Mouse (Mus musculus) left cerebral cortex, postnatal 10 days (tissue): ENCODE results near the gene Gm9747. TPM values are rescaled to one million over a fixed set of nuclear protein-coding genes. Genes with fewer than 3 reads are reported as not detected.

ENCODE experiments used
- DNase-seq, 2 experiments: peaks; one replicate each; pipeline ENCODE4 v3.0.0; 2021 to 2022; ENCODE audit warnings: low spot score in 2 of 2, mixed read lengths in 1 of 2; ENCODE audit errors: extremely low spot score in 1 of 2
- intact Hi-C: fragments of 180-260 bp; cut with DNase I; formaldehyde crosslinking; loops from one replicate; pipeline ENCODE4 v1.15.1; 2025
- total RNA-seq, 2 experiments: library from RNA; stranded (reverse); gene quantifications; 2 replicates each; pipeline ENCODE4 v1.2.3; 2021

Gene Gm9747
- total RNA-seq, 2 experiments from 2014 or later = not detected

DNA sequence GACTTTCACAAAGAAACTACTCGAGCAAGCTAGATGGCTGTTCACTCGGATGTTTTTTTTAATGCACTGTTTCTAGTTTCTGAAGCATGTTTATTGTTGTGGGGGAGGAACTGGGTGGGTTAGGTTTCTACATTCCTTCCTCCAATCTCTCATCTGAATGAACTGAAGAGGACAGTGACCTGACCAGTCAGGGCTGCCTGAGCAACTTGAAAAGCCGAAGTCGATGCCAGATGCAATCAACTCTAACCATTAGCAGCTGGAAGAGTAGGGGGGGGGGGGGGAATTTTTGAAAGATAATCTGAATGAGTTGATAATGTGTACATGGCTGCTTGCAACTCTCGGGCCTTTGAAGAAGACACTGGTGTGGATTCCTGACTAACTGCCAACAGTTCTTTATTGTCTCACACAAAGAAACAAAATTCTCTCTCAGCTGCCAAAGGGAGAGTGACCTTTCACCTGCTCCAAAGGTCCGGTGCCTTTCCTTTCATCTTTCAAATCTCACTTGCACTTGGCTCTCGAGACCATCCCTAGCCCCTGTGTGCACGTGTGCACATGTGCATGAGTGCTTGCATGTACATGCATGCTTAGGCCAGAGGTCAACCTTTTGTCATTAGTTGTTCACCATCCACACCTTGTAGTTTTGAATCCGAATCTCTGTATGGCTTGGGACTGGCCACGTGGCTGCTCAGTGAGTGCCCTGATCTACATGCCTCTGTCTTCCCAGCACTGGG is 14.5 kb downstream of the Gm9747 start:
- peak in 1 of 2 experiments; percentile 22 for DNase-seq
- intact Hi-C loops = no loop called here

- intact Hi-C loops = no loop called here
- DNase-seq = no peak
Measured at GRCm38 (mm10) chr1:82253789-82254445, 21.0 kb downstream of the Gm9747 start.

- intact Hi-C loops = no loop called here
- DNase-seq = no peak
Measured at GRCm38 (mm10) chr1:82257457-82257856, 24.5 kb downstream of the Gm9747 start.

- intact Hi-C loops = no loop called here
- DNase-seq = no peak
Measured at GRCm38 (mm10) chr1:82258331-82258730, 25.4 kb downstream of the Gm9747 start.

GRCm38 (mm10) chr1:82260055-82260454 is 27.1 kb downstream of the Gm9747 start:
- intact Hi-C loops = no loop called here
- DNase-seq = no peak

DNA sequence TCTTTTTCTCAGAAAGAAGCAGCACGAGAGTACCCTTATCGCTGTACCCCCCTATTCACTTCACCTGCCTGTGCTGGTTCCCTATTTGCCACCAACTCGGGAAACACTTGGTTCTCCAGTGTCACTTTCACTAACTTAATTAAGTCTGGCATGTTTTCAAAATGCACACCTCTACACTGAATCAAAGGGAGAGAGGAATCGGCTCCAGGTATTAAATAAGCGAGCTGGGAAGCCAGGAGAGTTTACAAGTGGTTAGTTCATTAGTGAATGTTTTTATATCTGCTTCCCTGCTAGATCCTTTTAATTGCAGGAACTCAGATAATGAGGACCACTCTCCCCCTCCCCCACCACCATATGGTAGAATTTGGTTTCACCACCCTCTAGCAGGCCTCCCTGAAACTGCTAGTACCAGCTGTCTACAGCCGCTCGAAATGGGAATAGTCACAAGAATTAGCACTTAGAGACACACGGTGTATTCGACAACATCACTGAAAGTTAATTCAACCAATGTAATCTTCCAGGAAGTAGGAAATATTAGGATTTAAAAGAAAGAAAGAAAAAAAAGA is 28.2 kb downstream of the Gm9747 start:
- DNase-seq = no peak
- intact Hi-C loops = no loop called here

DNA sequence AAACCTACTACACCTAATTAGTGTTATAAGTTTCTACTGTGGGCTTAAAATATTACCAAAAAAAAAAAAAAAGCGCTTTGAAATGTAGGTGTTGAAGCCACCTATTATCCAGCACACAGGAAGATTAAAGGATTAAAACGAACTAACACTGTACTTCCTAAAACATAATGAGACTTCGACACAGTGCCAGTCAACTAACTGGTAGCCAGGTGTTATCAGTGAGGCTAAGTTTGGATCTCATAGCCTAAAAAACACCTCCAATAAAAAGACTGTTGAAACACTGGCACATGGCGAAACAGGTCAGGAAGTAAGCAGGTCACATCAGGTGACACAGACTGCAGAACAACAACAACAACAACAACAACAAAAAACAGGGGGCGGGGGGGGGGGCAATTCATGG is 28.7 kb downstream of the Gm9747 start:
- intact Hi-C loops = no loop called here
- DNase-seq = no peak

DNA sequence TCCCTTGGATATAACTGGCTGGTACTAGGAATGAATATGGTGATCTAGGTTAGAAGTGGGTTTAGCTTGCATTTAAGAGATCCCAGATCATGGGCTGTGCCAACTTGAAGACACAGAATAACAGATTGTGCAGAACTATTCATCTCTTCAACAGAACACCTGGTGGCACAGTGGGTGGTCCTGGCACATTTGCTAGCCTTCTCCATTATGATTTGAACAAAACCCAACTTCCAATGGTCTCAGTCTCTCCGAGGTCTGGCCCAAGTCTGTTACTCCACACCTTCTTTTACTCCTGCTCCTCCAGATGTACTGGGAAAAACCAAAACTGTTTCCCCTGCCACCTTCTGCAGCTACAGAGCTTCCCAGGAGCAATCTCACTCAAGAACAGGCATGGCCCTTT is 29.4 kb downstream of the Gm9747 start:
- DNase-seq = no peak

GRCm38 (mm10) chr1:82267547-82267946 is 34.6 kb downstream of the Gm9747 start:
- DNase-seq = no peak
- intact Hi-C loops = no loop called here

More for the DNA sequence above, 29.4 kb downstream of the Gm9747 start:
- intact Hi-C loops = no loop called here

DNA sequence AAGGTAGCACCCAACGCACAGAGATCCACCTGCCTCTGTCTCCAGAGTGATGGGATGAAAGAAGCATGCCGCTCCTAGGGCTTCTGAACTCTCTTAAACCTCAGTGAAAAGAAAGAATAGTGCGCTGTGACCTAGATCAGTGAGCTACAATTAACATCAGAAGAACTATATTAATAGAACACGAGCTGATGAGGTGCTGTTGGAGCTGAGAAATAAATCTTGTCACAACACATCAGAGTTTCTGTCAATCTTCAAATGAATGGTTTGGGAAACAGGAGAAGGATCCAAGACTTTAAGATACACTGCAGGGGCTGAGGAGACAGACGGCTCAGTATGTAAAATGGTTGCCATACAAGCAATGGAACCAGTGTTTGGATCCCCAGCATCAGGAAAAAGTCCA is 39.3 kb downstream of the Gm9747 start:
- no peak for DNase-seq
- intact Hi-C loops = no loop called here

- intact Hi-C loops = no loop called here
Measured at GRCm38 (mm10) chr1:82273529-82273928, 40.6 kb downstream of the Gm9747 start.

DNA sequence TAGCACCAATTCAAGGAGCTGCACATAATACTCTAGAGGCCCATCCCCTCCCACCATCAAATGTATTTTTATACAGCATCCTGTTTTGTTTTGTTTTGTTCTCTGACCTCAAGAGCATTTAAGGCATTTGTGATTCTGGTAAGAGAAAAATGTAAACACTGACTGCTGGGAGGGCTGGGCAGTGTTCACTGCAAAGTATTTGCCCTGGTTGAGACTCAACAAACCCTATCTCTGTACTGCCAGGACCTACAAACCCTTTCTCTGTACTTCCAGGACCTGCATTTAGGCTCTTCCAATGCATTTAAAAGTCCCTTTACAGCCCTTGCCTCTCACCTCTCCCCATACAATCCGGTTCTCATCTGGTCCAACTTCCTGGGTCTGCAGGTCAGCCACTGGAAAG is 41.4 kb downstream of the Gm9747 start:
- intact Hi-C loops = no loop called here
- DNase-seq = no peak

More at GRCm38 (mm10) chr1:82273529-82273928, 40.6 kb downstream of the Gm9747 start:
- DNase-seq = no peak

GRCm38 (mm10) chr1:82279768-82280167 is 46.9 kb downstream of the Gm9747 start:
- DNase-seq = no peak

GRCm38 (mm10) chr1:82281823-82282222 is 48.9 kb downstream of the Gm9747 start:
- DNase-seq = no peak
- intact Hi-C loops = loop anchor here (10.0 kb wide), 1 partner anchor 687 kb away; no protein-coding TSS in a partner anchor

More at GRCm38 (mm10) chr1:82279768-82280167, 46.9 kb downstream of the Gm9747 start:
- intact Hi-C loops = loop anchor here (10.0 kb wide), 1 partner anchor 685 kb away; no protein-coding TSS in a partner anchor

DNA sequence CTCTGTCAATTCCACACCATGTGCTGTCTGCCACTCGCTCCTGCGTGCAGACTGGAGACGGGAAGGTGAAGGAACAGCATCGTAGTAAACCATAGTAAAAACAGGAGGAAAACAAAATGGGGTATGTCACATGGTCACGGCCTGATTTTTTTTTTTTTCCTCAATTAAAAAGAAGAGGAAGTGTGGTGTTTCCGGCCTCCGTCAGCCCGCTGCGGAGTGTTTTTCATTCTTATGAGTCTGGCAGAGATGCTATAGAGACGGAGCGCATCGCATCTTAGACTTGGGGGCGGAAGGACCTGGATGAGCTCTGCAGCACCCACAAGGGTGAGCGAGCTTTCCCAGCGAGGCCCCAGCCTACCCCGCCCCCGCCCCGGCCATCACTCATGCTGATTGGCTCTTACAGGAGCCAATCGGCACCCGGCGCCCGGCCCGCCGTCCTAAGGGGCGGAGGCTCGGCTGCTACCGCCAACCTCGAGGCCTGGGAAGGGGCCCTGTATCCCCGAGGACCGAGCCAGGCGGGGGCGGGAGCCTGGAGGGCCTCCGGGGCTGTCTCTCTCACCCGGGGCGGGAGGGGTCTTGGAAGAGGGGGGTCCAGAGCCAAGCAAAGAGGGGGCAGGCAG is 50.2 kb downstream of the Gm9747 start:
- DNase-seq = peak; percentile 84 to 93
- intact Hi-C loops = loop anchor here (10.0 kb wide), 1 partner anchor 688 kb away; no protein-coding TSS in a partner anchor

- intact Hi-C loops = loop anchor here (10.0 kb wide), 1 partner anchor 689 kb away; no protein-coding TSS in a partner anchor
Measured at GRCm38 (mm10) chr1:82283901-82284301, 51.0 kb downstream of the Gm9747 start.

DNA sequence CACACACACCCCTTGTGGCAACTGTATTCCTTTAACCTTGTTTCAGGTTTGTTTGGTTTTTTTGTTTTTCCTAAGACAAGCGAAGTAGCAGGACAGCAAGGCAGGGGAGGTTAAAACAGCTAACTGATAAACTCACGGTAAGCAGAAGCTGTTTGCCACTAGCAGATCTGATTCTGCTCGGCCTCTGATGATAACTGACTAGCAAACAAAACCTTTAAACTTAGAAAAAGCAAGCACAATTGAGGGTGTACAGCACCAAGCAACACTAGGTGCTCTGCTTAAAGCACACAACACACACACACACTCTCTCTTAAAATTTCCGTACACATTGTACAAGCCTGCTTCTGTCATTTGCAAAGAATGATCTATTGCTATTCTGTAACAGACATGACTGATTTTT is 51.5 kb downstream of the Gm9747 start:
- DNase-seq = no peak
- intact Hi-C loops = loop anchor here (10.0 kb wide), 1 partner anchor 690 kb away; no protein-coding TSS in a partner anchor

More at GRCm38 (mm10) chr1:82283901-82284301, 51.0 kb downstream of the Gm9747 start:
- DNase-seq = no peak
